Comparison of ENCODE assay signal across 12 mouse cellular contexts in the genomic region with DNA sequence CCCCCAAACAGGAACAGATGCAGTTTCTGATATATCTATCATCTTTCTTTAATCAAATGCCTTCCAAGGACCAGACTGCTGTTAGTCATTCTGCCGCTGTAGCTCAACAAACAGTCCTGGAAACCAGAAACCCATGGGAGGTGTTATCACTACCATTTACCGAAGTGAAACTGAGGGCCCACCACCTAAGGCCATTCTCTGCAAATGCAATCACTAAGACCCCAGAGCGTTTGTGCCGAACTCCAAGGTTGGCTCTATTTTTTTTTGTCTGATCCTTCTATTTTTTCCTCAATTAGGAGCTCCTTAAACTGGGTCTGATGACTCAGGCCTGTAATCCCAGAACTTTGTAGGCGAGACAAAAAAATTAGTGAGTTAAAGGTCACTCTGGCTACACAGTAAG.
"Had no signal": no experiment of that assay in that cellular context is flagged by ENCODE, and none has a peak within 500 bp of the region (broad histone marks: within the 10 kb centered on the region; RNA-seq: fewer than 3 reads in every experiment).

No protein-coding gene starts in this region.

- H3K4me3 ChIP-seq: left cerebral cortex, adult 2 months; liver, embryonic 13.5 days; midbrain, embryonic 13.5 days; myocyte; neural tube, embryonic 15.5 days had no signal

- H3K4me1 ChIP-seq: liver, embryonic 13.5 days; midbrain, embryonic 13.5 days had no signal

- H3K9ac ChIP-seq: liver, embryonic 13.5 days; liver, postnatal 0 days; midbrain, embryonic 13.5 days; neural tube, embryonic 15.5 days had no signal

- H3K27me3 ChIP-seq: liver, embryonic 13.5 days; midbrain, embryonic 13.5 days; neural tube, embryonic 15.5 days had no signal

- DNase-seq: kidney, adult 8-10 months; kidney, postnatal 4 days; liver; liver, embryonic 13.5 days; liver, postnatal 0 days; right cerebral cortex, adult 18-20 months; thymus, adult 18-20 months; thymus, postnatal 14 days had no signal

- H3K4me2 ChIP-seq: liver, embryonic 13.5 days; midbrain, embryonic 13.5 days; neural tube, embryonic 15.5 days had no signal

- ATAC-seq: liver, postnatal 0 days; midbrain, embryonic 13.5 days had no signal

- H3K36me3 ChIP-seq: liver, embryonic 13.5 days had no signal

- H3K27ac ChIP-seq: liver, embryonic 13.5 days; midbrain, embryonic 13.5 days; neural tube, embryonic 15.5 days had no signal

- H3K9me3 ChIP-seq: liver, embryonic 13.5 days; midbrain, embryonic 13.5 days; neural tube, embryonic 15.5 days had no signal
